Mouse (Mus musculus) megakaryocyte, adult 5-6 weeks (primary cell): Measurements from ENCODE around the gene Rusc1. TPM values are rescaled to one million over a fixed set of nuclear protein-coding genes. Genes with fewer than 3 reads are reported as not detected.

ENCODE experiments used
- ATAC-seq: 2 replicates; pipeline ENCODE4 v1.8.0; 2016; ENCODE audit warnings: mild to moderate bottlenecking, inconsistent platforms; ENCODE audit not compliant: poor library complexity, severe bottlenecking
- total RNA-seq, 2 experiments: library from RNA; stranded (forward) in 1 of 2; stranded (reverse) in 1 of 2; fragments of 153-499, 151-499 nt in 1 of 2; fragments of 221-1000, 200-1000 nt in 1 of 2; gene quantifications; 2 replicates each; pipeline versions ENCODE4 v1.2.3 to v1.2.4; 2015 to 2017

Rusc1 gene
- total RNA-seq (2015), result 11.6 and 13.7 TPM in 2 replicates
- total RNA-seq (2017), result 11.3 and 11.8 TPM in 2 replicates

- peak; percentile 24; the same call in 1 of the 2 replicates for ATAC-seq
Observed at GRCm38 (mm10) chr3:89093175-89093574, at the start of gene Rusc1. Gene Rusc1, minus strand, starts transcription at chr3:89093311.

GRCm38 (mm10) chr3:89136365-89136764 is 43.3 kb upstream of the Rusc1 start:
- no peak for ATAC-seq

GRCm38 (mm10) chr3:89135958-89136357 is 42.8 kb upstream of the Rusc1 start, which contains the start of gene Pklr:
Gene Pklr, plus strand, starts transcription at chr3:89136142.
- no peak for ATAC-seq

- ATAC-seq, result no peak
Observed at GRCm38 (mm10) chr3:89133752-89134151, 40.6 kb upstream of the Rusc1 start.

GRCm38 (mm10) chr3:89133063-89133450 is 39.9 kb upstream of the Rusc1 start:
- ATAC-seq, result no peak

GRCm38 (mm10) chr3:89132285-89133062 is 39.4 kb upstream of the Rusc1 start:
- ATAC-seq, result peak; percentile 52

GRCm38 (mm10) chr3:89131816-89132215 is 38.7 kb upstream of the Rusc1 start:
- no peak for ATAC-seq

- no peak for ATAC-seq
Observed at GRCm38 (mm10) chr3:89129908-89130307, 36.8 kb upstream of the Rusc1 start.

- no peak for ATAC-seq
Observed at GRCm38 (mm10) chr3:89125981-89126380, 32.9 kb upstream of the Rusc1 start.

GRCm38 (mm10) chr3:89124241-89124640 is 31.1 kb upstream of the Rusc1 start:
- ATAC-seq, result no peak

- no peak for ATAC-seq
Observed at GRCm38 (mm10) chr3:89123313-89123712, 30.2 kb upstream of the Rusc1 start.

GRCm38 (mm10) chr3:89115522-89115921 is 22.4 kb upstream of the Rusc1 start:
- no peak for ATAC-seq

GRCm38 (mm10) chr3:89113058-89113457 is 19.9 kb upstream of the Rusc1 start:
- no peak for ATAC-seq

GRCm38 (mm10) chr3:89108146-89108545 is 15.0 kb upstream of the Rusc1 start:
- ATAC-seq, result no peak

GRCm38 (mm10) chr3:89107545-89107944 is 14.4 kb upstream of the Rusc1 start:
- no peak for ATAC-seq

- no peak for ATAC-seq
Observed at GRCm38 (mm10) chr3:89106881-89107280, 13.8 kb upstream of the Rusc1 start.

GRCm38 (mm10) chr3:89103291-89103595 is 10.1 kb upstream of the Rusc1 start:
- ATAC-seq, result no peak

GRCm38 (mm10) chr3:89102495-89103290 is 9.6 kb upstream of the Rusc1 start:
- peak; percentile 14; the same call in 1 of the 2 replicates for ATAC-seq

GRCm38 (mm10) chr3:89101812-89102494 is 8.8 kb upstream of the Rusc1 start, which contains the start of gene Fdps:
Gene Fdps, minus strand, starts transcription at chr3:89101959.
- ATAC-seq, result peak; percentile 98

GRCm38 (mm10) chr3:89101459-89101811 is 8.3 kb upstream of the Rusc1 start:
- peak; percentile 15; the same call in 1 of the 2 replicates for ATAC-seq

GRCm38 (mm10) chr3:89100811-89101210 is 7.7 kb upstream of the Rusc1 start, which contains the start of gene Gm43738:
Gene Gm43738, minus strand, starts transcription at chr3:89101099.
- ATAC-seq, result no peak
